Mouse (Mus musculus): ENCODE data around the gene N4bp2l1.

Gene N4bp2l1

GRCm38 (mm10) chr5:150566971-150567370 is 30.0 kb downstream of the N4bp2l1 start:
- DNase-seq (ENCODE audit: low read depth, low spot score) = no peak

- DNase-seq (ENCODE audit: low read depth, low spot score) = no peak
Measured at GRCm38 (mm10) chr5:150566226-150566625, 30.8 kb downstream of the N4bp2l1 start.

DNA sequence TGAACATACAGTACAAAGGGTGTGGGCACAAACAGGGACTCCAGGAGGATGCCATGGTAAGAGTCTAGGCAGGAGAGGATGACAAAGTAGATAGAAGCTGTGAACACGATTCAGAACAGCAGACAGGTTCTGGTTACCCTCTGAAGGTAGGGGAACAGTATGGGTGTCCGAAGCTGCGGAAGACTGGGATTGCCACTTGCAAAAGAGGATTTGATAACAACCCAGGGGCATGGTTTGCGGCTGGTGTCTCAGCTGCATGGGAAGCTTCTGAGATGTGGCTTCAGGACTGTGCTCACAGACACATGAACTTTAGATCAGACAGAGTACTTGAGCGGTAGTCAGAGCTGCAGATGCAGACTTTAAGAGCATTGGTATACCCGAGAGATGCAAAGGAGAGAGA is 32.6 kb downstream of the N4bp2l1 start:
- no peak for DNase-seq (ENCODE audit: low read depth, low spot score)

- DNase-seq (ENCODE audit: low read depth, low spot score) = no peak
Measured at GRCm38 (mm10) chr5:150561783-150562182, 35.2 kb downstream of the N4bp2l1 start.

GRCm38 (mm10) chr5:150561376-150561775 is 35.6 kb downstream of the N4bp2l1 start:
- DNase-seq (ENCODE audit: low read depth, low spot score) = no peak

DNA sequence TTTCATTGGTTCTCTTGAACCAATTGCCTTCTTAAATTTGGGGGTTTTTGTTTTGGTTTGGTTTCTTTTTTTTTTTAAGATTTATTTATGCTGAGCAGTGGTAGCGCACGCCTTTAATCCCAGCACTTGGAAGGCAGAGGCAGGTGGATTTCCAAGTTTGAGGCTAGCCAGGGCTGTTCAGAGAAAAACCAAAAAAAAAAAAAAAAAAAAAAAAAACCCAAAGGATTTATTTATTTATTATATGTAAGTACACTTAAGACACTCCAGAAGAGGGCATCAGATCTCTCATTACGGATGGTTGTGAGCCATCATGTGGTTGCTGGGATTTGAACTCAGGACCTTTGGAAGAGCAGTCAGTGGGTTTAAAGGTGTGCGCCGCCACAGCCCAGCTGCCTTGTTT is 36.1 kb downstream of the N4bp2l1 start:
- DNase-seq (ENCODE audit: low read depth, low spot score) = no peak

GRCm38 (mm10) chr5:150559519-150560103 is 37.4 kb downstream of the N4bp2l1 start:
- no peak for DNase-seq (ENCODE audit: low read depth, low spot score)

DNA sequence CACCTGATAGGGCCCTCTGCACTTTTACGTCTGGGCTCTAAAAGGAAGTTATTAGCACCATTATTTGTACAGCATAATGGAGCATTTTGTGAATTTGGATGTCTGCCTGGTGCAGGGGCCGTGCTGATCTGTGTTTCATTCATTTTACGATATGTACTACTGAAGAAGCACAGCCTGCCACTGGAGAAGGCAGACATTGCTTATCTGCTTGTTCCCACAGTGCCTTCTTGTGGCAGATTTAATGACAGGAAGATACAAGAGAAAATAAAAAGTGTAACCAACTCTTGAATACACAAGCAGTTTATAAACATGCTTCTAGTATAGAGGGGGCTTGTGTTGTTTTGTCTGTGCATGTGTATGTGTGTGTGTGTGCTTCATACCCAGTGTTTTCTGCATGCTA is 45.4 kb downstream of the N4bp2l1 start:
- no peak for DNase-seq (ENCODE audit: low read depth, low spot score)

DNA sequence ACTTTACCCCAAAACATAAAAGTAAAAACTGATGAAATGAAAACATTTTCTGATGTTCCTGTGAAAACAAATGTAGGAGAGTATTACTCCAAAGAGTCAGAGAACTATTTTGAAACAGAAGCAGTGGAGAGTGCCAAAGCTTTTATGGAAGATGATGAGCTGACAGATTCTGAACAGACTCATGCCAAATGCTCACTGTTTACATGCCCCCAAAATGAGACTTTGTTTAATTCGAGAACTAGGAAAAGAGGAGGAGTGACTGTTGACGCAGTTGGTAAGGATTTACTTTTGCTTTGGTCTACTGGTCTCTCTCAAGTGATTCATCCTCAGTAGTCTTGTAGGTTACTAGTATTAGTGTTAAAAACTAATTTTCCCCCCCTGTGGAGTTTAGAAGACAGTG is 53.8 kb downstream of the N4bp2l1 start:
- no peak for DNase-seq (ENCODE audit: low read depth, low spot score)

- no peak for DNase-seq (ENCODE audit: low read depth, low spot score)
Measured at GRCm38 (mm10) chr5:150541302-150541701, 55.7 kb downstream of the N4bp2l1 start.

- DNase-seq (ENCODE audit: low read depth, low spot score) = no peak
Measured at GRCm38 (mm10) chr5:150525239-150525638, 71.7 kb downstream of the N4bp2l1 start.

- no peak for DNase-seq (ENCODE audit: low read depth, low spot score)
Measured at GRCm38 (mm10) chr5:150522867-150523234, 74.1 kb downstream of the N4bp2l1 start.

GRCm38 (mm10) chr5:150521937-150522866 is 74.8 kb downstream of the N4bp2l1 start, which contains the start of gene Brca2:
TSS of gene Brca2 (plus strand) at chr5:150522630.
- DNase-seq (ENCODE audit: low read depth, low spot score) = peak; percentile 92

Data from CD4-positive helper T cell, adult 2 months (primary cell).